Mouse (Mus musculus): ENCODE results near the gene Tril.

Gene Tril

GRCm38 (mm10) chr6:53782273-53782672 lies 38.4 kb downstream of the Tril start:
- CTCF ChIA-PET: interaction anchor here in 3 of 4 experiments (0.8 to 3.1 kb wide), 9 partner anchors 11 to 446 kb away, joined by 3 to 14 read pairs (median 4); partner anchors contain the start of gene Tril (in 1 of the 3)
- POLR2A ChIA-PET: interaction anchor here in 1 of 4 experiments (0.6 to 1.5 kb wide), 3 partner anchors 178 to 413 kb away, joined by 3 read pairs; no protein-coding TSS in a partner anchor

GRCm38 (mm10) chr6:53781171-53781570 lies 39.5 kb downstream of the Tril start:
- ChIA-PET CTCF (interaction anchor here in 3 of 4 experiments (0.6 to 3.1 kb wide), 3 partner anchors 13 to 177 kb away, joined by 3 to 14 read pairs (median 7); no protein-coding TSS in a partner anchor), POLR2A (interaction anchor here in 1 of 4 experiments (1.1 kb wide), 1 partner anchor 414 kb away, joined by 3 read pairs; no protein-coding TSS in a partner anchor)

- ChIA-PET POLR2A (no interaction called here), CTCF (interaction anchor here in 2 of 4 experiments (0.8 kb wide), 2 partner anchors 101 to 183 kb away, joined by 4 to 6 read pairs; no protein-coding TSS in a partner anchor)
Observed at GRCm38 (mm10) chr6:53780008-53780407, 40.6 kb downstream of the Tril start.

GRCm38 (mm10) chr6:53779526-53779925 lies 41.1 kb downstream of the Tril start:
- CTCF ChIA-PET: interaction anchor here in 2 of 4 experiments (0.8 kb wide), 2 partner anchors 101 to 183 kb away, joined by 4 to 6 read pairs; no protein-coding TSS in a partner anchor
- POLR2A ChIA-PET: no interaction called here

GRCm38 (mm10) chr6:53778424-53778955 lies 42.1 kb downstream of the Tril start:
- CTCF ChIA-PET: interaction anchor here in 1 of 4 experiments (0.7 kb wide), 1 partner anchor 17 kb away, joined by 3 read pairs; no protein-coding TSS in a partner anchor
- POLR2A ChIA-PET: interaction anchor here in 1 of 4 experiments (0.7 kb wide), 1 partner anchor 43 kb away, joined by 3 read pairs; no protein-coding TSS in a partner anchor

GRCm38 (mm10) chr6:53768275-53768674 lies 52.4 kb downstream of the Tril start:
- POLR2A ChIA-PET: no interaction called here
- CTCF ChIA-PET: interaction anchor here in 1 of 4 experiments (0.9 kb wide), 1 partner anchor 194 kb away, joined by 3 read pairs; no protein-coding TSS in a partner anchor

GRCm38 (mm10) chr6:53766243-53766915 lies 54.3 kb downstream of the Tril start:
- POLR2A ChIA-PET: no interaction called here
- CTCF ChIA-PET: no interaction called here

GRCm38 (mm10) chr6:53765731-53766130 lies 54.9 kb downstream of the Tril start:
- CTCF ChIA-PET: no interaction called here
- POLR2A ChIA-PET: interaction anchor here in 1 of 4 experiments (0.6 kb wide), 1 partner anchor 96 kb away, joined by 3 read pairs; no protein-coding TSS in a partner anchor
